Mouse (Mus musculus): ENCODE data around the gene Sult4a1.

GRCm38 (mm10) chr15:84113873-84114272 lies 8.3 kb upstream of the Sult4a1 start:
- TF ChIP-seq CTCF (IDR thresholded peaks at IDR 0.05) (no peak), EP300 (IDR thresholded peaks at IDR 0.05) (no peak)

All from lung, postnatal 0 days (tissue).